Mouse (Mus musculus) heart, embryonic 12.5 days (tissue): ENCODE measurements around the gene Med13. TPM values are rescaled to one million over a fixed set of nuclear protein-coding genes. Genes with fewer than 3 reads are reported as not detected.

Experiments
- ATAC-seq: fragments of 200-750 bp; cut with Nextera tagmentation; 2 replicates; pipeline ENCODE4 v1.8.0; 2017; ENCODE audit warnings: moderate TSS enrichment, moderate library complexity; ENCODE audit not compliant: insufficient number of reproducible peaks, low FRiP score
- H3K27ac ChIP-seq: fragments of 300-500 bp; sonication (generic); 2 replicates; pipeline ENCODE4 v1.5.1; 2016; ENCODE audit warnings: mild to moderate bottlenecking, moderate library complexity; ENCODE audit not compliant: poor library complexity, severe bottlenecking
- H3K27me3 ChIP-seq: fragments of 300-500 bp; sonication (generic); replicated peaks from 2 replicates; pipeline ENCODE4 v1.6.1; 2016; ENCODE audit warnings: mild to moderate bottlenecking, moderate library complexity
- H3K36me3 ChIP-seq: fragments of 300-500 bp; sonication (generic); 2 replicates; pipeline ENCODE4 v1.6.1; 2016; ENCODE audit warnings: mild to moderate bottlenecking, moderate library complexity
- H3K4me1 ChIP-seq: fragments of 300-500 bp; sonication (generic); replicated peaks from 2 replicates; pipeline ENCODE4 v1.6.1; 2016; ENCODE audit warnings: mild to moderate bottlenecking
- H3K4me2 ChIP-seq: fragments of 300-500 bp; sonication (generic); 2 replicates; pipeline ENCODE4 v1.6.1; 2016; ENCODE audit warnings: mild to moderate bottlenecking, moderate library complexity
- H3K4me3 ChIP-seq: fragments of 300-500 bp; sonication (generic); 2 replicates; pipeline ENCODE4 v1.5.1; 2016; ENCODE audit warnings: mild to moderate bottlenecking
- H3K9ac ChIP-seq: fragments of 300-500 bp; sonication (generic); 2 replicates; pipeline ENCODE4 v1.6.1; 2016; ENCODE audit warnings: mild to moderate bottlenecking, moderate library complexity
- H3K9me3 ChIP-seq: fragments of 300-500 bp; sonication (generic); replicated peaks from 2 replicates; pipeline ENCODE4 v1.6.1; 2016; ENCODE audit warnings: mild to moderate bottlenecking, moderate library complexity
- WGBS: fragments of 180-500 bp; shearing (Covaris S2); methylation state at CpG from one replicate; pipeline ENCODE4 v1.1.7; 2016; 5-methylcytosine and 5-hydroxymethylcytosine counted together
- polyA plus RNA-seq: library from polyadenylated mRNA; unstranded; fragments of >200 nt; fragmentation: Nextera tagmentation; extraction: Ambion mirVana; gene quantifications from 2 replicates; pipeline ENCODE4 v1.2.1, GENCODE M21; 2016

Gene Med13
- polyA plus RNA-seq, 1 experiment from 2014 or later = 6.5 TPM

DNA sequence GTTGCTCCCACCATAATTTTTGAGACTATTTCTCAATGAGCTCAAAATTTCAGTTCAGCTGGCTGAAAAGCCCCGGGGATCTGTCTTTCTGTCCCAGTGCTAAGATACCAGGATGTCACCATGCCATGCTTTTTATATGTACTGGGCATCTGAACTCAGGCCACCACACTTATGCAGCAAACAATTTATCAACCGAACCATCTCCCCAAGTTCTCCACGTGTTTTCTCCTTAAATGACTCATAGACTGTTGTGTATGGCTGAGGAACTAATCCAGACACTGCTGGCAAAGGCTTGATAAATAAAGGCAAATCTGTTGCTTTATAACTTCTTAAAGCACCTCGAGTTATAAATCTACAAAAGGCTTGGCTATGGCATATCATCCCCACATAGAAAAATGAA lies 32.1 kb upstream of the Med13 start:
- H3K9me3 ChIP-seq = no peaks in the 10 kb centered on the region
- H3K9ac ChIP-seq = no peak overlapping the region
- H3K4me1 ChIP-seq = peaks cover 18% of the 10 kb centered on the region
- ATAC-seq = no peak
- no peaks in the 10 kb centered on the region for H3K27me3 ChIP-seq
- H3K36me3 ChIP-seq = no peaks in the 10 kb centered on the region
- no peak overlapping the region for H3K4me2 ChIP-seq
- H3K4me3 ChIP-seq = no peak overlapping the region
- H3K27ac ChIP-seq = no peak overlapping the region
- 66% methylated on average over 4 of the region's 4 CpGs for WGBS

DNA sequence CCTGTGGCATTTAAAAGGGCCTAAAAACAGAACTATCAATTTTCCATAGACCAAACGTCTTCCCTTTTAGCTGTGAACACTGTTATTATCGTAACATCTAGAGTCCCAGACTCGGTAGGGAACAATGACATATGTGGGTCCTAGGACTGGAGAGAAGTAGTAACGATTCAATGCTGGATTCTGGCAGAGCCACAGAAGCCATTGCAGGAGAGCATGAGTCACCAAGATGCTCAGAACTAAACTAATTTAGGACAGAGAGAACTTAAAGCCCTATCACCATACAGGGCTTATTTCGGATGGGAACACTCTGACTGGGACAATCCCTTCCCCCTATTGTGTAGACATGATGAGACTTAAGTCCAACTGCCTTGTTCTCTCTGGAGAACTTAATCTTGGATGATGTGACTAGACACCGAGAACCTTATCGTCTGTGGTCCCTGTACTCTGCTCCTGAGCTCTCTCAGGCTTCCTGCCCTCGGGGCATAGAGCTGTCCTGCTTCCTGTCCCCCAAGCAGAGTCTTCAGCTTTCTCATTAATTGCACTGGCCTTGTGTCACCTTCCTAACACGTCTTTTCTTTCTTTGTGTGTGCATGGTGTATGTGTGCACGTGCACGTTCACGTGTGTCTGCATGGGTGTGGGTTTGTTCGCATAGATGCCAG lies 31.5 kb upstream of the Med13 start:
- H3K9me3 ChIP-seq = no peaks in the 10 kb centered on the region
- WGBS = 66% methylated on average over 13 of the region's 13 CpGs
- H3K27me3 ChIP-seq = no peaks in the 10 kb centered on the region
- H3K36me3 ChIP-seq = no peaks in the 10 kb centered on the region
- H3K27ac ChIP-seq = no peak overlapping the region
- H3K4me1 ChIP-seq = peaks cover 18% of the 10 kb centered on the region
- H3K4me2 ChIP-seq = no peak overlapping the region
- H3K9ac ChIP-seq = no peak overlapping the region
- H3K4me3 ChIP-seq = no peak overlapping the region
- ATAC-seq = no peak

DNA sequence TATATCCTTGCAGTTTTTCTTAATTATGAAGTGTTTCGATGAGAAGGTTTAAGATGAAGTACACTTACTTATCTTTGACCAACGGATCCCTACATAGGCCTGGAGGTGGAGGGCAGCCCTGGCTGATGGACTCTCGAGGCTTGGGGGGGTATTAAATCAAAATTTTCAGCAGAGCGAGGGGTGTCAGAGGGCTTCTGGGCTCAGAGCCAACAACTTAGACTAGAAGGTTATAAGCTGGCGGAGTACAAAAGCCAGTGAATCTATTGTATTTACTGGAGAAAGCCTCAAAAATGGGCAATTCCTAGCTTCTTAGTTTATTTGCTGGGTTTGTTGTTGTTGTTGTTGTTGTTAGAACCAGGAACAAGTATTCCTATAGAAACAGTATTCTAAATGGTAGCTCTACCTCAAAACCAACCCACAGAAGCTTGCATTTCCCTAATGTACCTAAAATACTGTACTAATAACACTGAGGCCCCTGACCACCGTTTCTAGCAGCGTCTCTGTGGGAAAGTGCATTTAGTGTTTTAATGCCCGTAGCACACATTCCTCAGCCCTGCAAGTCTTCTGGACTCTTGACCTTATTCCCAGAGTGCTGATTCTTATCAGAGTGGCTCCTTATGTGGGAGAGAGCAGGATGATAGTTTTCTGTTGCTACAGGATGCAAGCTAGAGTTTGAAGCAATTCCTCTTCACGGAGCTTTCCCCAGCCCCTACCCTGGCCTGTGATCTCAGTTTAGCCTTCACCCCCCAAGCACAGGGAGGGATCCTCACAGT lies 29.9 kb upstream of the Med13 start:
- H3K4me3 ChIP-seq = no peak overlapping the region
- H3K4me1 ChIP-seq = peaks cover 17% of the 10 kb centered on the region
- no peaks in the 10 kb centered on the region for H3K36me3 ChIP-seq
- ATAC-seq = no peak
- H3K4me2 ChIP-seq = no peak overlapping the region
- 42% methylated on average over 9 of the region's 9 CpGs for WGBS
- no peaks in the 10 kb centered on the region for H3K27me3 ChIP-seq
- H3K9ac ChIP-seq = no peak overlapping the region
- no peaks in the 10 kb centered on the region for H3K9me3 ChIP-seq
- H3K27ac ChIP-seq = no peak overlapping the region

DNA sequence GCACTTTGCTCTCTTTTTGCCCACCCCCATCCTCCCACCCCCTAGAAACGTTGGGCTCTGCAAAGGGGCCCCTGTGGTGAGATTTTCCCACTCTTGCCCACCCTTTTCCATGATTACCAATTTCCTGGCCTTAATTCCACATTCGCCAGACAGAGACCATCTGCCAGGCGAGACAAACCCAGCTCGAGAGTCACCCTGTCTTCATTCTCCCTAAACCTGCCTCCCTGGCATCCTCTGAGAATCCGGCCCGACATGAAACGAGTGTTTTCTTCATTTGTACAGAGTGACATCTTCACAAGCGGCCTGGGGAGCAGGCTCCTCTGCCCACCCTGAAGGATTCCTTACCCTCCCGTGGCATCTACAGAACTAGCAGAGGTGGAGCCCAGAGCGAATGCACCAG lies 29.2 kb upstream of the Med13 start:
- Histone ChIP-seq H3K9me3 (no peaks in the 10 kb centered on the region), H3K36me3 (no peaks in the 10 kb centered on the region), H3K9ac (no peak overlapping the region), H3K4me2 (no peak overlapping the region), H3K4me1 (peaks cover 11% of the 10 kb centered on the region), H3K27me3 (no peaks in the 10 kb centered on the region), H3K27ac (no peak overlapping the region), H3K4me3 (no peak overlapping the region)
- ATAC-seq = no peak
- WGBS = 70% methylated on average over 10 of the region's 10 CpGs

DNA sequence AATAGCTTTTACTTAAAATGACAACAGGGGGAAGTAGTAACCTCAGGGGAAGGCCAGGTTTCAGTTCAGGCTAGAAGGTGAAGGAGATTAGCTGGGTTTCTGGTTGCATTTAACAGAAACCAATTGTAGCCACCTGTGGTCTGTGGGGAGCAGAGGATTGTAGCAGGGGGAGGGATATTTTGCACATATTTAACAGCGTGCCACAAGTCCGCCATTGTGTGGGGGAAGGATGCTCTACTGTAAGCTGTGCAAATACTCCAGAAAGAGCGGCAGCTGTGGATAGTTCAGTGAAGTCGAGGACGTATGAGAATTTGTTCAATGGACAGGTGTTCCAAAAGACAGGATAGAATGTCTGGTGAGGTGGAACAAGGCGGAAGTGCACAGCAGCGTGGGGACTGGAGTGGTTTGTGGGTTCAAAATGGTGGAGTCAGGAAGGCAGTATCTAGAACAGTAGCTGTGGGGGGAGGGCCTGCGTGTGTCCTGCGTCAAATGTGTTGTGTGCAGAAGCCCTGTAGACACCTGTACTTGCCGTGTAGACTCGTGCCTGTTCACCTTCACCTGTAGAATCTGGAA lies 28.4 kb upstream of the Med13 start:
- Histone ChIP-seq H3K27me3 (no peaks in the 10 kb centered on the region), H3K36me3 (no peaks in the 10 kb centered on the region), H3K4me1 (peaks cover 10% of the 10 kb centered on the region), H3K9me3 (no peaks in the 10 kb centered on the region), H3K4me2 (no peak overlapping the region), H3K4me3 (no peak overlapping the region), H3K27ac (no peak overlapping the region), H3K9ac (no peak overlapping the region)
- no peak for ATAC-seq
- WGBS = 84% methylated on average over 11 of the region's 11 CpGs

DNA sequence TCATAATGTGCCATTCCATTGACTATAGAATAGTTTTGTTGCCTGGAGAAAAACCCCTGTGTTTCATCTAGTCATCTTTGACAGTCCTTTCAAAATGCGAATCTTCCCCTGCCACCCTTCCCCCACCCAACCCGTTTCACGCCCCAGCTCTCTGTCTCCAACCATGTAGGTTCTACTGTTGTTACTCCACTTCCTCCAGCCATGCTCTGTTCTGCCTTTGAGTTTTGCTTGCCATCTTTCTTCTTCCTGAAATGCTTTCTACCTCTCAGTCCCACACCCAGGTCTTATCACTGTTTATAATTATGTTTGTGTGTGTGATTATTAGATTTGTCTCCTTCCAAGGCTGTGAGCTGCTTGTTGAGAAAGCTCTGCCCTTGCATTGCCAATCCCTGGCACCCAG lies 26.7 kb upstream of the Med13 start:
- 75% methylated on average over 3 of the region's 3 CpGs for WGBS
- Histone ChIP-seq H3K36me3 (no peaks in the 10 kb centered on the region), H3K27ac (no peak overlapping the region), H3K27me3 (no peaks in the 10 kb centered on the region), H3K4me3 (no peak overlapping the region), H3K9me3 (no peaks in the 10 kb centered on the region), H3K4me2 (no peak overlapping the region), H3K9ac (no peak overlapping the region), H3K4me1 (peaks cover 16% of the 10 kb centered on the region)
- ATAC-seq = no peak

DNA sequence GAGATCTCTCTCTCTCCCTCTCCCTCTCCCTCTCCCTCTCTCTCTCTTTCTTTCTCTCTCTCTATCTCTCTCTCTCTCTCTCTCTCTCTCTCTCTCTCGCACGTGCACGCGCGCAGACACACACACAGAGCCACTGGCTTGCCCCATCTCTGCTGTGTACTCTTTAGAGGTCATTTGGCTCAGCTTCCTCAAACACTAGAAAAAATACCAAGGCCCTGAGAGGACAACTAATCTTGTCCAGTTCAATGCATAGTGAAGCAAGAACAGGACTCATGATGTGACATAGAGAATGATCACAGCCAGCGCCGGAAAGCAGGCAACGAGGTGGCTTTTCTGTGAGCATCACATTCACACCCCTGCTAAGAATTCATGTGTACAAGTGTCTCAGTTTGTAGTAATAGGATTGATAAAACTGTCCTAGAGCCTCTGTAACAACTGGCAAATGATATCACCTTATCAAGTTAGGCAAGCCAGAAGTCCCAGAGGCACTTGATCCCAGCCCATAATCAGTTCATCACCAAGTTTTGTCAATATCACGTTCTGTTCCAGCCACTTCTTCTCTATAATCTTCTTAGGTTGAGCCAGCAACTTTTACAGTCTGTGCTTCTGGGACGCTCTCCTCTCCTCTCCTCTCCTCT lies 25.2 kb upstream of the Med13 start:
- no peak overlapping the region for H3K4me3 ChIP-seq
- H3K9ac ChIP-seq = no peak overlapping the region
- no peaks in the 10 kb centered on the region for H3K9me3 ChIP-seq
- no peak overlapping the region for H3K27ac ChIP-seq
- H3K27me3 ChIP-seq = no peaks in the 10 kb centered on the region
- no peaks in the 10 kb centered on the region for H3K36me3 ChIP-seq
- H3K4me1 ChIP-seq = peaks cover 14% of the 10 kb centered on the region
- H3K4me2 ChIP-seq = no peak overlapping the region
- no peak for ATAC-seq
- 82% methylated on average over 10 of the region's 10 CpGs for whole genome bisulfite sequencing

DNA sequence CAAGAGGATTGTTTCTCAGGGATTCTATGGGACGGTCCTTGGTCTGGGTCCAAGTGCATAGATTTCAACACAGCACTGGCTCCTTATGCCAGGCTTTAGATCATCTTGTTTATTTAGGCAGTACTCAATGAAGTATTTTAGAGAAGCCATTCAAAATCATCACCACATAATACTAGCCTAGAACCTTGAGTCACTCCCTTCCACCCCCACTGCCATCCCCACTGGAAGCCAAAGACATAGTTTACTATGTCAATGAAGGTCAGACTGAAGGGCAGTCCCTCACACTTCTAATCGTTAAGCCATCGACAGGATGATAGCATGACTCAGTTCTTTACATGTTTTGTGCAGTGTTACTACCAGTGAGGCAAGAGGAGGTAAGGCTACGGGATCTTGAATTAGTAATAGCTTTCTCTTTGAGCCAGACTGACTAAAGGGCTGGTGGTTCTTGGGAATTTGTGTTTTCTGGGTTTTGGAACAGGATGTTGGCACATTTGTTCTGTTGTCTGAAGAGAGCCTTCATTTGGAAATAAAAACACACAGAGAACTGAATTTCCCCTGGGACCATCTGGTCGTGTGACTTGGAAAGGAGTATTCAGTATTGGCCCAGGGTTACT lies 24.2 kb upstream of the Med13 start:
- Histone ChIP-seq H3K4me3 (no peak overlapping the region), H3K4me1 (peaks cover 7% of the 10 kb centered on the region; the same call in 1 of the 2 replicates), H3K4me2 (no peak overlapping the region), H3K27ac (no peak overlapping the region), H3K27me3 (no peaks in the 10 kb centered on the region), H3K9ac (no peak overlapping the region), H3K9me3 (no peaks in the 10 kb centered on the region), H3K36me3 (no peaks in the 10 kb centered on the region)
- 57% methylated on average over 5 of the region's 5 CpGs for WGBS
- no peak for ATAC-seq

DNA sequence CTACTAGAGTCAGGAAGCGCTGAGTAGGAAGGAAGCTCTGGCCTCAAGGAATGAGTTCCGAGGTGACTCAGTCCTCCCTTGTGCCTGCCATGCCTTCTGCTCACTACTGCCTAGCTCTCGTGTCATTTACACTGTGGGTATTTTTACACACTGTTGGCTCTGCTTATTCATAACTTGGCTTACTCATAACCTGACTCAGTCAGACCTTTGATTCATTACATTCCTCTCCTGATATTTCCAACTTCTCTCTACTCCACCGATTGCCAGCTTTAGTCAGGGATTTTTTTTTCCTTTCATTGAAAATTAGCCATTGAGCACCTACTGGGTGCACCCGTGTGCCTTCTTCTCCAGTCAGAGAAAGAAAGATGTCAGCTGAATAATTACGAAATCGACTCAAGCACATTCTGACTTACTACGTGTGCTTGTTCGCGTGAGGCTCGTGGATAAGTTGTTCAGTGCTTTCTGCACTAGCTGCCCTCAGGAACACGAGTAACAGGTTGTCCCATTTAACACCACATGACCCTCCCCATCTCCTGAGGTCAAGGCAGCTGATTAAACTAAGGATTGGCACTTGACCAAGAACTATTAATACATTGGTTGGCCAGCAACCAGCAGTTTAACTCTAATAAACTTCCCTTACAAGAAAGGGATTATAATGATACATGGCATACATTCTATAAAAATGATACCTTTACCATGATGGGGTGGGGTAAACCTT lies 23.3 kb upstream of the Med13 start:
- H3K27ac ChIP-seq = no peak overlapping the region
- no peaks in the 10 kb centered on the region for H3K27me3 ChIP-seq
- no peak overlapping the region for H3K9ac ChIP-seq
- WGBS = 65% methylated on average over 12 of the region's 12 CpGs
- no peak for ATAC-seq
- H3K4me1 ChIP-seq = peaks cover 7% of the 10 kb centered on the region; the same call in 1 of the 2 replicates
- H3K9me3 ChIP-seq = no peaks in the 10 kb centered on the region
- no peak overlapping the region for H3K4me2 ChIP-seq
- no peaks in the 10 kb centered on the region for H3K36me3 ChIP-seq
- no peak overlapping the region for H3K4me3 ChIP-seq

DNA sequence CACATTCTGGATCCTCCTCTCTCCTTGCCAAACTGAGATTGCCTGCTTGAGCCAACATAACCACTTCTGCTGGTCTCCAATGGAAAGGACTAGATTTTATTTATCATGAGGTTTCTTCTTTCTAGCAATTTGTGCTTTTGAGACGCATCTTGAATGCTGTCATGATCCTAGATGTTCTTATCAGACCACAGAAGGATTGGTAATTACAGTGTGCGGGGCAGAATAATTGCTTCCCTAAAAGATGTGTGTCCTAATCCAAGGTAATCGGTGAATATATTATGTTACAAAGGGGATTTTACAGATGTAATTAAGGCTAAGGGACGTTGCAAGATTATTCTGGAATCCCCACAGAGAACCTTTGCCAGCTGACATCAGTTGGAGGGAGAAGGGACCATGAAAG lies 21.6 kb upstream of the Med13 start:
- 66% methylated on average over 4 of the region's 4 CpGs for WGBS
- Histone ChIP-seq H3K4me3 (no peak overlapping the region), H3K9me3 (no peaks in the 10 kb centered on the region), H3K27me3 (no peaks in the 10 kb centered on the region), H3K36me3 (no peaks in the 10 kb centered on the region), H3K4me1 (peaks cover 7% of the 10 kb centered on the region; the same call in 1 of the 2 replicates), H3K9ac (no peak overlapping the region), H3K4me2 (no peak overlapping the region), H3K27ac (no peak overlapping the region)
- no peak for ATAC-seq
